Mouse (Mus musculus) small intestine, adult 2 months (tissue): ENCODE data around the gene Pyurf. TPM values are rescaled to one million over a fixed set of nuclear protein-coding genes. Genes with fewer than 3 reads are reported as not detected.

ENCODE experiments used
- H3K27ac ChIP-seq: fragments of 200-500 bp; 2 replicates; pipeline ENCODE4 v1.5.1; 2012; ENCODE audit warnings: low read depth, low read length, control low read depth, inconsistent platforms; ENCODE audit not compliant: insufficient read depth
- H3K27me3 ChIP-seq: fragments of 200-500 bp; 2 replicates; pipeline ENCODE4 v1.6.1; 2012; ENCODE audit warnings: mild to moderate bottlenecking, moderate library complexity, low read length, inconsistent platforms; ENCODE audit not compliant: control insufficient read depth, insufficient read depth
- H3K36me3 ChIP-seq: fragments of 200-500 bp; 2 replicates; pipeline ENCODE4 v1.6.1; 2012; ENCODE audit warnings: mild to moderate bottlenecking, low read length, control low read depth, inconsistent platforms; ENCODE audit not compliant: control insufficient read depth, insufficient read depth
- H3K4me1 ChIP-seq: fragments of 200-500 bp; 2 replicates; pipeline ENCODE4 v1.6.1; 2012; ENCODE audit warnings: low read length, inconsistent platforms, mixed read lengths; ENCODE audit not compliant: control insufficient read depth, insufficient read depth, insufficient read length
- H3K4me3 ChIP-seq: fragments of 200-500 bp; 2 replicates; pipeline ENCODE4 v1.5.1; 2012; ENCODE audit warnings: low read depth, mild to moderate bottlenecking, control low read depth, inconsistent platforms, low read length, moderate library complexity
- CTCF ChIP-seq: fragments of 200-500 bp; IDR thresholded peaks from 2 replicates; pipeline ENCODE4 v1.5.1; 2012; ENCODE audit warnings: low read depth, mild to moderate bottlenecking, control low read depth, inconsistent platforms, low read length, moderate library complexity, mixed read lengths; ENCODE audit not compliant: insufficient replicate concordance, insufficient read length; ENCODE audit errors: extremely low read depth
- POLR2A ChIP-seq: fragments of 200-500 bp; IDR thresholded peaks from 2 replicates; pipeline ENCODE4 v1.6.1; 2012; ENCODE audit warnings: low read depth, mild to moderate bottlenecking, control low read depth, inconsistent platforms, low read length, moderate library complexity
- WGBS: fragments of 180-500 bp; shearing (Covaris S2); methylation state at CpG from one replicate; pipeline ENCODE4 v1.1.7; 2018; 5-methylcytosine and 5-hydroxymethylcytosine counted together
- polyA plus RNA-seq: library from polyadenylated mRNA; depleted of rRNA; stranded (reverse); fragments of >200 nt; gene quantifications from 2 replicates; pipeline ENCODE4 v1.2.3, GENCODE M21; 2012; rRNA removed

The Pyurf gene
- polyA plus RNA-seq, 1 experiment: 12.8 TPM

DNA sequence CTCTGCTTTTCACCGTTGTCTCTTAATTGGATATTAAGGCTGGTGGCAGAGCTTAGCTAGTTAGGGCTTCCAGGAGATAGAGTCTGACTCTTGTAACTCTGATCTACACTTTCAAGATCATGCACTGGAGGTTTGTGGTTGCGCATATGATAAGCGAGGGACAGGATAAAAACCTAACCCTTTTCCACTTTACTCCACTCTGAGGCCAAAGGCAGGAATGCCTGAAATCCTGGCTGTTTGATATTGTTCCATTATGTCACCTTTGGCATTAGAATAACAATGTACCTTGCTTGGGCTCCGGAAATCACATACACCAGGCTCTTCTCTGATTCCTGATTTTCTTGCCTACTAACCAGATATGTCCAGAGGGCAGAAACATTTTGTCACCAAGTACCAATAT is 9.8 kb upstream of the Pyurf start:
- Histone ChIP-seq H3K36me3 (no peaks in the 10 kb centered on the region), H3K27me3 (no peaks in the 10 kb centered on the region), H3K27ac (no peak overlapping the region), H3K4me3 (no peak overlapping the region), H3K4me1 (peaks cover 2% of the 10 kb centered on the region; the same call in 1 of the 2 replicates)
- TF ChIP-seq POLR2A: no peak
- no peak for TF ChIP-seq CTCF
- 85% methylated on average over 4 of the region's 4 CpGs for WGBS

DNA sequence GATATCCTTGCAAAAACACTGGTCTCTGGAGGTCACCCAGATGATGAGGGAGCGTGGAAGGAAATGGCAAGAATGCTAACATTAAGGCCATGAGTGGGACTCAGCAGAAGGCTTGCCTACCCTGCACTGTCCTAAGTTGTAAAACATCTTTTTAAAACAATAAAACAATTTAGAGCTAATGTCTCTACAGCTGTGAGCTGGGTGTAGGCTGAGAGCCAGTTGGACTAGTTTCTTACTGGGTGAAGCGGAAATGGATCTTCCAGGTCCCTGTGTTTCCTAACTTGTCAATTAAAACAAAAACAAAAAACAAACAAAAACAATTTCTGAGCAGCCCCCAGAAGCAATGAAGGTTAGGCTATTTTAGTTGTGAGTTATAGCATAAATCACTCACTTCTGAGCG is 1.2 kb upstream of the Pyurf start:
- Histone ChIP-seq H3K36me3 (peaks cover 8% of the 10 kb centered on the region), H3K27ac (no peak overlapping the region), H3K4me1 (no peaks in the 10 kb centered on the region; the same call in 1 of the 2 replicates), H3K4me3 (no peak overlapping the region), H3K27me3 (no peaks in the 10 kb centered on the region)
- no peak for TF ChIP-seq POLR2A
- no peak for TF ChIP-seq CTCF
- 66% methylated on average over 3 of the region's 3 CpGs for WGBS

DNA sequence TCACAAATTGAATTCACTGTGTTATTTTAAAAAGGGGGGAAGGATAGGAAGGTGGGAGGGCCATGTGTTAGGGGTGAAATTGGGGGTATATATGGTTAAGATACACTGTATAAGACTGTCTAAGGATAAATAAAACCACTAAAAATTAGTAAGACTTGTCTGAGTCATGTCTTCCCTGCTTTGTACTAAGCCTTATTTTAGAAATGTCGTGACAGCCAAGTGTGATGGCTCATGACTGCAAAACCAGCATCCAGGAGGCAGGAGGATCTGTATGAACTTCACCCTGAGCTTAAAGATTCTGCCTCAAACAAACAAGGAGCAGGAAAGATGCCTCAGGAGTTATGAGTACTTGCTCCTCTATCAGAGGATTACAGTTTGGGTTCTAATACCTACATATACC is 7.7 kb downstream of the Pyurf start:
- Histone ChIP-seq H3K27ac (no peak overlapping the region), H3K27me3 (no peaks in the 10 kb centered on the region), H3K4me3 (no peak overlapping the region), H3K4me1 (no peaks in the 10 kb centered on the region), H3K36me3 (peaks cover 12% of the 10 kb centered on the region)
- WGBS: 95% methylated on average over 1 of the region's 1 CpGs
- TF ChIP-seq CTCF: no peak
- no peak for TF ChIP-seq POLR2A

DNA sequence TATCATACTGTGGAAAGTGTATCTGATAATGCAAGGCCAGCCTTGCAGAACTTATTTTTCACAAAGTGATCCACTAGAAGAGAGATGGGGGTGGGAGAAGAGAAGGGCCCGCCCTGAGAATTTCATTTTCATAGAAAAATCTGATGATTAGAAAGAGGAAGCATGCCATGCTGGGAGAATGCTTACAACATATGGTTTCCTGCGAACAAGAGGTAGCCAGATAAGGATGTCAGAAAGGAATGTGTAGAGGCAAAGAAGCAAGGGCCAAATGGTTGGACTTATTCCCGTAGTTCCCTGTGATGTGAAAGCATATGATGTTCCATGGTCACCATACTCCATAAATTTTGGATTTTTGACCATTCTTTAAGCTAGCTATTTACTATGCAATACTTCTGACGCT is 30.6 kb downstream of the Pyurf start:
- Histone ChIP-seq H3K4me1 (no peaks in the 10 kb centered on the region), H3K27ac (no peak overlapping the region), H3K4me3 (no peak overlapping the region), H3K27me3 (no peaks in the 10 kb centered on the region), H3K36me3 (peaks cover 2% of the 10 kb centered on the region; the same call in 1 of the 2 replicates)
- TF ChIP-seq CTCF (no peak), POLR2A (no peak)
- WGBS: 81% methylated on average over 4 of the region's 4 CpGs

GRCm38 (mm10) chr6:57647256-57647655 is 44.6 kb downstream of the Pyurf start:
- Histone ChIP-seq H3K27ac (no peak overlapping the region), H3K27me3 (no peaks in the 10 kb centered on the region), H3K36me3 (peaks cover 1% of the 10 kb centered on the region; the same call in 1 of the 2 replicates), H3K4me3 (no peak overlapping the region), H3K4me1 (no peaks in the 10 kb centered on the region)
- WGBS: 42% methylated on average over 1 of the region's 1 CpGs
- TF ChIP-seq CTCF (no peak), POLR2A (no peak)

DNA sequence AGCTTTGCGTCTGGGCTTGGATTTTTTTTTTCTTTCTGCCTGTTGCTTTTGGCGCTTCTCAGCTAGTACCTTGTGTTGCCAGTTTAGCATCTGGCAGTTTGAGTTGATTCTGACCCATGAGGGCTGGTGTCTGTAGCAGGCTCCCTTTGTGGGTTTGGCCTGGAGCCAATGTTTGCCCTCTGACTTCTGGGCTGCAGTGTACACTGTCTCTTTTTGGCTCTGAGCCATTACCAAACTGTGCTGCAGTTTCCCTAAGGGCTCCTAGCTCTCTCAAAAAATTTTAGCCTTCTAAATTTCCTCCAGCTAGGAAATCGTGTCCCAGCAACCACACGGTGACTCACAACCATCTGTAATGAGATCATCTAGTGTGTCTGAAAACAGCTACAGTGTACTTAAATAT is 50.1 kb downstream of the Pyurf start:
- no peak overlapping the region for H3K27ac ChIP-seq
- 24% methylated on average over 4 of the region's 4 CpGs for WGBS
- H3K4me1 ChIP-seq: no peaks in the 10 kb centered on the region
- no peaks in the 10 kb centered on the region; the same call in 1 of the 2 replicates for H3K36me3 ChIP-seq
- TF ChIP-seq CTCF: no peak
- TF ChIP-seq POLR2A: no peak
- H3K4me3 ChIP-seq: no peak overlapping the region
- H3K27me3 ChIP-seq: no peaks in the 10 kb centered on the region

DNA sequence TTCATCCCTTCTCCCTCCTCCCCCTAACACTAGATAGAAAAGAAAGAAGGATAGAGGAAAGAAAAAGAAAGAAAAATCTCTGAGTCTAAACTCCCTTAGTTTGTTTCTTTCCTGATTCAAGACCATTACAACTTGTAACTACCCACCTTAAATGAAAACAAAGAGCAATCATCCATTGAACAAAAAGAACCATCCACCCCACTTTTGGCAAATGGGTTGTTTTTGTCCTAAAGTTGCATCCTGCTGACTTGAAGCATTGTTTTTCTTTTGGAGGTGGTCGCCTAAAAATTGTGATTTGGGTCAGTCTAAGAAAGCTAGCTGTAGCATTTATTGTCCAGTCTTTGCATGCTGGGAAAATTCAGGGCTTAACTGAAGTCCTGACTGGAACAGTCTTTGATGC is 52.3 kb downstream of the Pyurf start:
- 73% methylated on average over 1 of the region's 1 CpGs for WGBS

More for the DNA sequence above, 52.3 kb downstream of the Pyurf start:
- Histone ChIP-seq H3K27ac (no peak overlapping the region), H3K27me3 (no peaks in the 10 kb centered on the region), H3K4me1 (no peaks in the 10 kb centered on the region), H3K4me3 (no peak overlapping the region), H3K36me3 (no peaks in the 10 kb centered on the region)
- TF ChIP-seq CTCF (no peak), POLR2A (no peak)

Other genes with a start within 250 kb of the Pyurf start
- 0.22 and 0.53 TPM in 2 replicates for gene Ppm1k, start 156.6 kb downstream of the Pyurf start, polyA plus RNA-seq
- gene Herc6, start 111.1 kb downstream of the Pyurf start, polyA plus RNA-seq: 1.7 and 13.8 TPM in 2 replicates
- gene Lancl2, start 10.5 kb upstream of the Pyurf start, polyA plus RNA-seq: 0.55 and 1.1 TPM in 2 replicates
- 5.1 and 12.5 TPM in 2 replicates for gene Vopp1, start 133.1 kb upstream of the Pyurf start, polyA plus RNA-seq
- gene Vmn1r21, start 158.3 kb upstream of the Pyurf start, polyA plus RNA-seq: not detected in 2 replicates
- not detected in 2 replicates for gene Vmn1r22, start 215.9 kb upstream of the Pyurf start, polyA plus RNA-seq
- gene Vmn1r23, start 234.8 kb upstream of the Pyurf start, polyA plus RNA-seq: not detected in 2 replicates